Mouse (Mus musculus) MEL (cell line): ENCODE data around the gene Rbfox3.

Experiments
- CTCF ChIP-seq, 3 experiments: IDR thresholded peaks in 2 of 3; conservative IDR thresholded peaks in 1 of 3; 2 replicates each; pipeline ENCODE4 v1.5.1; 2011 to 2012; ENCODE audit warnings: low read length in 3 of 3, low read depth in 2 of 3, mild to moderate bottlenecking in 2 of 3, improper control_type of control experiment in 1 of 3, inconsistent platforms in 1 of 3, mixed read lengths in 1 of 3, moderate library complexity in 1 of 3; ENCODE audit not compliant: control insufficient read depth in 1 of 3, insufficient read depth in 1 of 3, poor library complexity in 1 of 3, severe bottlenecking in 1 of 3
- JUND ChIP-seq: IDR thresholded peaks from 2 replicates; pipeline ENCODE4 v1.6.1; 2011; ENCODE audit warnings: low read depth, mild to moderate bottlenecking, improper control_type of control experiment, low read length
- MAX ChIP-seq: IDR thresholded peaks from 2 replicates; pipeline ENCODE4 v1.6.1; 2011; ENCODE audit warnings: low read length, improper control_type of control experiment
- POLR2A ChIP-seq, 2 experiments: IDR thresholded peaks; 2 replicates each; pipeline ENCODE4 v1.6.1; 2011 to 2012; ENCODE audit warnings: low read length in 2 of 2, mild to moderate bottlenecking in 2 of 2, control low read depth in 1 of 2, improper control_type of control experiment in 1 of 2, low read depth in 1 of 2, moderate library complexity in 1 of 2; ENCODE audit not compliant: control insufficient read depth in 1 of 2, insufficient read depth in 1 of 2, poor library complexity in 1 of 2
- RCOR1 ChIP-seq: IDR thresholded peaks from 2 replicates; pipeline ENCODE4 v1.6.1; 2012; ENCODE audit warnings: low read depth, mild to moderate bottlenecking, inconsistent platforms, low read length, improper control_type of control experiment

DNA sequence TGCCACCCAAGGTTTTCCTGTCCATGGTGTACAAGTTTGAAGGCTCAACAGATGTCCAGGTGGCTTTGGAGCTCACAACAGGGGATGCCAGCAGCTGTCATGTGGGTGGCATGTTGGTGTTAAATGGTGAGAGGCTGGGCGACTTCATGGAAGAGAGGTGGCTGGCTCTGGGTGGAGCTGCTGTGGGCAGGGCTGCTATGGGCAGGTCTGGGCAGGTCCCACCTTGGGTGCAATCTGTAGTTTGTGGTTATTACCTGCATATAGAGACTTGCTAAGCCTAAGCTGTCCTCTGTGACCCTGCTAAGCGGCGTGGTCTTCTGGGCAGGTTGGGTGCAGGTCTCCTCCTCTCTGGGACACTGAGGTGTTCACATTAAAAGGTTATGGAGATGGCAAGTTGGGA lies 425.6 kb downstream of the Rbfox3 start:
- TF ChIP-seq JUND = no peak
- no peak for TF ChIP-seq POLR2A (IDR thresholded peaks at IDR 0.05; ENCODE audit: control insufficient read depth in 1 of 2, insufficient read depth in 1 of 2, low read depth in 1 of 2, low read length in 2 of 2, poor library complexity in 1 of 2)
- TF ChIP-seq CTCF (IDR thresholded peaks at IDR 0.05 in 2 of 3, conservative IDR thresholded peaks at IDR 0.05 in 1 of 3; ENCODE audit: control insufficient read depth in 1 of 3, insufficient read depth in 1 of 3, low read depth in 2 of 3, low read length in 3 of 3, poor library complexity in 1 of 3, severe bottlenecking in 1 of 3) = no peak
- no peak for TF ChIP-seq RCOR1
- TF ChIP-seq MAX = no peak
